Mouse (Mus musculus) frontal cortex, adult 2 months (tissue): ENCODE measurements around the gene Pacsin3. TPM values are rescaled to one million over a fixed set of nuclear protein-coding genes. Genes with fewer than 3 reads are reported as not detected.

Experiments
- DNase-seq, 2 experiments: peaks; one replicate each; pipeline ENCODE4 v3.0.0; 2022; ENCODE audit warnings: low spot score in 1 of 2; ENCODE audit errors: extremely low spot score in 1 of 2
- polyA plus RNA-seq: library from polyadenylated mRNA; depleted of rRNA; stranded (reverse); fragments of >200 nt; gene quantifications from 2 replicates; pipeline ENCODE4 v1.2.3, GENCODE M21; 2012

The Pacsin3 gene
- polyA plus RNA-seq, 1 experiment = 70.8 TPM

DNA sequence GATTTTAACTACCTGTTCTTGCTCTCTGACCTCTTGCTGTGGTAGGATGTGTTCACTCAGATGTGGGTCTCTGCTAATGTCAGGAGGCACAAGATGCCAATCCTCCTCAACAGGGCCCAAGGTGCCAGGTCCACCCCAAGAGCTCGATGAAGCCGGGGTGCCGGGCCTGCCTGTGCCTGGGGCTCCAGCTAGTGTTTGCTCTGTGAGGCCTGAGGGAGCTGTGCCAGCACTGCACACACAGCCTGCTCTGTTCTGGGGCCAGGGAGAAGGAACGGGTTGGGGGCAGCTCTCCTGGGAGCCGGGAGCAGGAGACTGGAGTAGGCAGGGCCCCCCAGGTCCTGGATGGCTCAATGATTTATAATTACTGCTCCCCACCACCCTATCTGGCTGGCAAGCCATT is 2.3 kb downstream of the Pacsin3 start:
- peak in 1 of 2 experiments; percentile 47 for DNase-seq

DNA sequence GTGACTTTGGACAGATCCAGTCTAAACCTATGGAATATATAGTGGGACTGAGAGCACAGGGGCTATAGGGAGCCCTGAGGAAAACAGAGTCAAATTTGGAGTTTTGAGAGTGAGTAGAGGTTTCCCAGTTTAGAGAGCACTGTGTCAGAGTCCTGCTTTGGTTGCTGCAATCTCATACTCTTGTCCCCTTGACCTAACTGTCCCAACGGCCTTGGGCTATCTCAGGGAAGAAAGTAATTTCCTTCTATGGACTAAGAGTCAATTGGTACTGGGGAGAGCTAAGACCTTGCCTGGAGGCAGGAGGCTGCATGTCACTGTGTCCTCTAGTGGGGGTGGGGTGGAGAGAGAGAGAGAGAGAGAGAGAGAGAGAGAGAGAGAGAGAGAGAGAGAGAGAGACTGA is 3.1 kb downstream of the Pacsin3 start:
- no peak for DNase-seq

DNA sequence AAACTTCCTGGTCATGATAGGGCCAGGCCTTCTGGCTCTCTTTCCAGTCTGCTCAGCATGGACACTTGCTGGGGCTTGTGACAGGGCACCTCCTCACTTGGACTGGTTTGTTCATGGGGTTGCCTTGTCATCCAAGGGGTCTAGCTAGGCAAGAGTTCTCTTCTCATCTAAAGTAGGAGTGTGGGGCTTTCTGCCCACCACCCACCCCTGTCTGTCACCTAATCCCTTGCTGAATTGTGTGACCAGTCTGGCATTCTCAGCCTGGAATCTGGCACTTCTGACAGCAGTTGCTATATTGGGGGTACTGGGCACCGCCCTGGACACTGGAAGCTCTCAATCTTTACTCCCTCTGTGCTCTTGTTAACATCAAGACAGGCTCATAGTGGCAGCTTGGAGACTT is 3.7 kb downstream of the Pacsin3 start:
- no peak for DNase-seq

DNA sequence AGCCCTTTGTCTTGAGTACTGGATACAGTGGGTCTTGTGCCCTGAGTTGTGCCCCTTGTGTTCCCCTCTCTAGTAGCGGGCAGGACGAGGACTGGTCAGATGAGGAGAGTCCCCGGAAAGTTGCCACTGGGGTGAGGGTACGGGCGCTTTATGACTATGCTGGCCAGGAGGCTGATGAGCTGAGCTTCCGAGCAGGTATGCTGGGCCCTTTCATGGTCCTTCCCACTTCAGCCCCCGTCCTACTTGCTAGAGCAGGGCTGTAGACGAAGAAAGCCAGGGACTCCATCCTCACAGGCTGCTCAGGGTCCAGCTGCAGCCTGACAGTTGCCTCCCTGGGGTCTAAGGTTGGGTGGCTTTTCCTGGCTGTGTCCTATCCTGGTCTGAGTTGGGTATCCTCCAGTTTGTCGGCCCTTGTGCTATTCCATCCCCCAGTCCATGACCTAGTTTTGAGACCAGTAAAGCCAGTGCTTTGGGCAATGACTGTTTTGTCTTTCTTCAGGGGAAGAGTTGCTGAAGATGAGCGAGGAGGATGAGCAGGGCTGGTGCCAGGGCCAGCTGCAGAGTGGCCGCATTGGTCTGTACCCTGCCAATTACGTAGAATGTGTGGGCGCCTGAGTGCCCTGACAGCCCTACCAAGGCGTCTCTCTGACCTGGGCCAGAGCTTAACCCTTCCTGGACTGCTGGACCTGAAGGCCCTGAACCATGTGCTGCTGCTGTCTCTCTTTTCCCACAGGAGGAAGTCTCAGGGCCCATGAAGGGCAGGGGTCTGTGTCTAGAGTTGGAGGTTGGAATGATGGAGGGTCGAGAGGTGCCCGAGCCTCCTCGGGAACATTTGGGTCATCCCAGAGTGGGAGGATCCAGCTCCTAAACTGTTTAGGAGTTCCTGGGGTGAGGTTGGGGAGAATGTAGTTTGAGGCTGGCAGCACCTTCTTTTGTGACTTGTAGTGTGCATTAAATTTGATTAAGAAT is 8.2 kb downstream of the Pacsin3 start:
- no peak for DNase-seq

DNA sequence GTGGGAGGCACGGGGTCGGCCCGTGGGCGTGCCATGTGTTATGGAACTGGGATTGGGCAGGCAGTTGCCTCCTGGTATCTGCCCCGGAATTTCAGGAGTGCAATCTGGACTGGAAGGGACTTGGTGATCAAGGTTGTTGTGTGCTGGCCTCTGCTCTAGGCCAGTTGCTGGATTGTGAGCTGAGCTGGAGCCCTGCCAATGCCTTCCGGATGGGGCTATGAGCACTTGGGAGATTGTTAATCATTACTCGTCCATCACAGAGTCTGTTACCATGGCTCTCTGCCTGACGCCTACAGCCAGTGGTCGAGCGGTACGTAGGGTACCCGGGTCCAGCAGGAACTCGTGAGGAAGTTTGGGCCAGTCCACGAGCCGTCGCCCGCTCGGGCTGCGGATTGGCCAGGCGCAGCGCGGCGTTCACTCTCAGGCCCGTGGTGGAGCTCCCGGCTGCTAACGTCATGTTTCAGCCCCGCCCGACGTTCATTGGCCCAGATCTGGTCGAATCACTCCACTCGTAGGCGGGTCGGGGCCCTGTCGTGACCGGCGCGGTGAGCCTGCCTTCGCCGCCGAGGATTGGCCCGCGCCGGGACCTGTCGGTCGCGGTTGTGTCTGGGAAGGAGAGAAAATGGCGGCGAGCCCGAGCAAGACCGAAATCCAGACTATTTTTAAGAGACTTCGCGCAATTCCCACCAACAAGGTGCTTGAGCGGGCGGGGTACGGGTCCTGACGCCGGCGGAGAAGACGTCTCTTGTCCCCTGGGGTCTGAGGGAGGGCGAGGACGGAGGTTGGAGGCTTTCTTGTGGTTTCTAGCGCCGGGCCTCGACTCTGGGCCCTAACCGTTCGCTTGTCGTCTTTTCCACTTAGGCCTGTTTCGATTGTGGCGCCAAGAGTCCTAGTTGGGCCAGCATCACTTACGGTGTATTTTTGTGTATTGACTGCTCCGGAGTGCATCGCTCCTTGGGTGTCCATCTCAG is 9.2 kb downstream of the Pacsin3 start, which contains the start of gene Arfgap2:
TSS of gene Arfgap2 (plus strand) at position 264 of the 971 bp plus-strand sequence.
- peak; percentile 98 to 99 for DNase-seq

DNA sequence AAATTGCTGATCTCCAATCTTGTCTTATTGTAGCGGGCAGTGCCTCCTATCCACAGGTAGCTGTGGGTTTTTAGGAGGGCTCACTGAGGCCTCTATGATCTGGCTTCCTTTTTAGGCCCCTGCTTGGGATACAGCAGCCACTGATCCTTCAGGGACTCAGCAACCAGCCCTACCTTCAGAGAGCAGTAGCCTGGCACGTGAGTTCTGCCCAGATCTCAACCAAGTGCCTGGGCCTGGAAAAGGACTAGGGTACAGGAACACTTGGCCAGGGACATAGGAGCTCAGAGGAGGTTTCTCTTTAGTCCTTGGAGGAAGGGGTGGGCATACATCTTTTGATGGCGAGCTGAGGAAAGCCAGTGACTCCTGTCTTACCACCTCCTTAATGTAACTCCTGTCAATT is 12.3 kb downstream of the Pacsin3 start:
- no peak for DNase-seq

DNA sequence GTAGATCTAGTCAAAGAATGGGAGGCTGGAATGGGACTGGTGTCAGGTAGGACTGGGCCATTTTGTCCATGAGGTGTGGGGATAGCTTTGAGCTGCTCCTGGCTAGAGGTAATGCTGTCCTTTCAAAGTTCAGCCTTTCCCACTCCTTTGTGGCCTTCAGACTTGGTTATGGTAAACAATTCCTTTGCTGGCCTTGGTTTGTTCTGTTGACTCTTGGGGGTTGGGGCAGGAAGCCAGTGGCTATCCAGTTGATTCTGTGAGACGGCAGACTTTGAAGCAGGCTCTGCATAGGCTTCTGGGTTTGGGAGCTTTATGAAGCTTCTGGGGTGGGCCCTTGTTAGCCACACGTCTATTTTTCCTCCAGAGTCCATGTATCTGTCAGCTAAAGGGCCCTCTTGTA is 13.0 kb downstream of the Pacsin3 start:
- no peak for DNase-seq

DNA sequence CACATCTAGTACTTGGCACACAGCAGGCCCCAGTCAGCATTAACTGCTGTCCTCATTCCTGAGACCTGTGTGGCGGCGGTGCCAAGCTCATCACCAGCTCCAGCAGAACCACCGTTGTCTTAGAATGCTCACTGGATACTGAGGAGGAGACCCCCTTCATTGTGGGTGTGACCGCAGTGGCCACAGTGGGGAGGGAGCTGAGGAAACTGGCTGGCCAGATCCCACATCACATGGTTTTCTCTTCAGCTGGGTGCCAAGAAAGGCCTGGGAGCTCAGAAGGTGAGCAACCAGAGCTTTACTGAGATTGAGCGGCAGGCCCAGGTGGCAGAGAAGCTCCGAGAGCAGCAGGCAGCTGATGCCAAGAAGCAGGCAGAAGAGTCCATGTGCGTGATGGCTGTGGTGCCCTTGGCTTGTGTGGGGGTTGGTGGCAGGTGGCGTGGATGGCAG is 14.0 kb downstream of the Pacsin3 start:
- DNase-seq = no peak

DNA sequence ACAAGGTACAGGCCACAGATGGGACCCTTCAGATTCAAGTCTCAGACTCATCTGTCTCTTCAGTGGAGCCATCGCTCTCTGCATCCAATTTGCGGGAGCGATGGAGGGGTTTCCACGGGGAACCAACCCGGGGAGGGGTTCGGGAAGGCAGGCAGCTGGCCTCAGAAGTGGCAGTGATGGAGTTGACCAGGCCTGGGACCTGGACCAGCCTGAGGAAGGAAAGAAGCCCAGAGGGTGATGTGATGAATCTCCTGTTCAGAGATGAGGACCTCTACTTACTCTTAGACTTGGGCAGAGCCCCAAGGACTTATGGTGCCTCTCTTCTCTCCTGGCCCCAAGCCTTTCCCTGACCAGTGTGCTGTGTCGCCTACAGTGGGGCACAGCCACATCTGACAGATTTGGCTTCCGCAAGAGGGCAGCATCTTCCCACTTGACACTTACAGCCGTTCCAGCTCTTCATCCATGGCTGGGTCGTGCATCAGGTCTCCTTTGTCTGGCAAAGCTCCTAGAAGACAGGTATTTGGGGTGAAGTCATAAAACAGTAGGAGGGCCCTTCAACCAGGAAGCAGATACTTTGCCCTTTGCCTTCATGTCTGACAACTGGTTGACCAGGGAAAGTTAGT is 23.1 kb downstream of the Pacsin3 start:
- DNase-seq = peak in 1 of 2 experiments; percentile 69

DNA sequence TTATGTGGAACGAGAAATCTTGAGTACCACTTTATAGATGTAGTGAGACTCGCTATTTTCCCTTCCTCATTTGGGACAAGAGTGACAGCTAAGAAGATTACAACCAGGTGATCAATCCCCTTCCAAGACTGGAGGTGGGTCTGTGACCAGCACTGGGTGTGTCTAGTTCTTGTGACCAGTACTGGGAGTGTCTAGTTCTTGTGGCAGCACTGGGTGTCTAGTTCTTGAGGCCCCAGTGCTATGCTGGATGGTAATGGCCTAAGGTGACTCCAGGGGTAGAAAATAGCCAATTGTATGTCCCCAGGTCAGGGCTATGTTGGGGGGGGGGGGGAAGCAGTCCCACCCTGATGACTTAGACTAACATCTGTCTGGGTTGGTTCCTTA is 23.6 kb downstream of the Pacsin3 start:
- DNase-seq = no peak

DNA sequence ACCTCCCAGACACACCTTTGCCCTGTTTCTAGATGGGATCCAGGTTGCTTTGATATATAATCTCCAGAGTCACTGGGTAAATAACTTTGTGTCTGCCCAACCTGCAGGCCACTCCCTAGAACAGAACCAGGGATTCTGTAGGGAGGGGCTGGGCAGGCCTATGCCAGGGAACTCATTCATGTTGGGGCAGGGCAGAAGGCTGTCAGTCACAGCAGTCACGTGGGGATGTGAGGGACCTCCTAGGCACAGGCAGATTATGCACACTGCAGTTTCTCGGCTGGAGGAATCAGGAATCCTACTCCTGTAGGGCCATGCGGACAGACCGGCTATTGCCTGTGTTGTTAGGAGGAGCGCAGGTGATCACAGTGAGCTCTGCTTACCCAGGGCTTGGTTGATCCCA is 25.6 kb downstream of the Pacsin3 start:
- DNase-seq = no peak

DNA sequence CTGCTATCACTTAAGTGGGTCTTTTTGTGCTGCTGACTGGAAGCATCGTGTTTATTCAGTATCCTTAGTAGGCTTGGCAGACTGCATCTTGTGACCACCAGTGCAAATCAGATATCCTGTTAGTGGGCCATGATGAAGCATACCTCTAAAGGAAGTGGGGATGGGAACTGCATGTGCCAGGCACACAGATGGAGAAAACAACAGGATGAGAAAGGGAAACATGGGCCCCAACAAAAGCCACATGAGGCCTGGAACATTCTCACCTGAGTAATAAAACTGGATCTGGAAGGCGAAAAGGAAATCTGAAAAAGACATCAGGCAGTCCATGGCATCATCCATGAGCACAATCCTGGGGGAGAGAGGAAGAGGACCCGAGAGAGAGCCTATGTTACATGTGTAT is 28.2 kb downstream of the Pacsin3 start:
- DNase-seq = no peak

DNA sequence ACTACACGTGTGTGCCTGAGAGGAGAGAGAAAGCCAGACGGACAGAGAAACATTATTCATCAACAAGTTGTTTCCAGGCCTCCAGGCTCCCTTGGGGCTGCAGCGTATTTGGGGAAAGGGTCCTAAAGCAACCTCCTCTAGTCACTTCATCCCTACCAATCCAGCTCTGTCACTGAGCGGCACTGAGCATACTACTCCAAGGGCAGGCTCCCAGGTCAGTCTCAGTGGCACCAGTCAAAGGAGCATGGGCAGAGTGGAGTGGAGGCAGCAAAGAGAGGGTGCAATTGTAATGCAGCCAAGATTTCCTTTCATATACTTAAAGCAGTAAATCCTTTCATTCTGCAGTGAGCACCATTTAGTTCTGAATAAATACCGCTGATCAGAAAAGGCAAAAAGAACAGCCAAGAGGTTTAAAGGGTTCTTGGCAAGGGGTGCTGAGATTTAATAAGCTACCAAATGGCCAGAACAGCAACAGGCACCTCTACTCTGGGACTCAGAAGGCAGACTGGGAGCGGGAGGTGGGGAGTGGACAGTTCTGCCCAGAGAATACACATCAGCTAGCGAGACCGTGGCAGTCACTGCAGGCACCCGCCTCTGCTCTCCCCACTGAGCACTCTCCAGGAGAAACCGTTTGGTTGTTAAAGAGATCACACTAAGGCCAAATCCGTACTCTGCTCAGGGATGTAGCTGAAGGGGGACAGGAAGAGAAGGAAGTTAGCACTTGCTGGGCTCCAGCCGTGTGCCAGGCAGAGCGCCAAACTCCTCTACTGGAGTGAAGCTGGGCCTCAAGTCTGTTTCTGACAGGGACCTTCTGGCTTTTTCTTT is 28.8 kb downstream of the Pacsin3 start:
- peak in 1 of 2 experiments; percentile 63 for DNase-seq

DNA sequence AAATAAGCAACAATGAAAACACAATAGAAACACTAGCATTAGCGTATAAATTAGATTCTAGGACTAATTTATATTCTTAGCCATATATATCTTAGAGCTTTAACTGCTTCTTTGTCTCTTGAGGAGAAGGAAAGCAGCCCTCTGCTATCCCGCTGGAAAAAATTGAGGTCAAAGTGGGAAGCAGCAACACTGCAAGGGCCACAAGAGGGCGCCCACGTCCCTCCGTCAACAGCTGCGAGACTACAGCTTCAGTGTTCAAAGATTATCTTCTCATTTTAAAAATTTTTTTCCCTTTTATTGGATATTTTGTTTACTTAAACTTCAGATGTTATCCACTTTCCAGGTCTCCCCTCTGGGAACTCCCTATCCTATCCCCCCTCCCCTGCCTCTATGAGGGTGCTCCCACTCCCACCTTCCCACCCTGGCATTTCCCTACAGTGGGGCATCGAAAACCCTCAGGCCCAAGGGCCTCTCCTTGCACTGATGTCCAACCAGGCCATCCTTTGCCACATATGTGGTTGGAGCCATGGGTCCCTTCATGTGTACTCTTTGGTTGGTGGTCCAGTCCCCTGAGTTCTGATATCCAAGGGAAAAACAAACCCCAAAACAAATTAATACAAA is 30.2 kb downstream of the Pacsin3 start:
- DNase-seq = peak in 1 of 2 experiments; percentile 89

DNA sequence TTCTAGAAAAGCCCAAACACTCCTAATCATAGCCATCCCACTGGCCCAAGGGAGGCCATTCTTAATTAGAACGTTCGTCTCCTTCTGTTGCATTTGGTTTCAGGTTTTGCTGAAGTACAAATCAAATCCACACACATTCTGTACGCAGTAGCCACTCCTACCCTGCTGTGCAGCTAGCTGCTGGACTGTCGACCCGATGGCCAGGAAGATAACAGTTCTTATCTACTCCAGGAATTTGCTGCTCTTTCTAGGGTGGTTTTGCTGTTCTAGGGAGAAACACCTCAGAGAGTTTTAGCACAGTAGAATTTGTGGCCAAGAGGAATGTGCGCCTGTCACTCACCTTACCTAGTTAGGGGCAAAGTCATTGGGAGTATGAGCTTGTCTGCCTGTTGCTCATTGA is 31.8 kb downstream of the Pacsin3 start:
- DNase-seq = no peak

DNA sequence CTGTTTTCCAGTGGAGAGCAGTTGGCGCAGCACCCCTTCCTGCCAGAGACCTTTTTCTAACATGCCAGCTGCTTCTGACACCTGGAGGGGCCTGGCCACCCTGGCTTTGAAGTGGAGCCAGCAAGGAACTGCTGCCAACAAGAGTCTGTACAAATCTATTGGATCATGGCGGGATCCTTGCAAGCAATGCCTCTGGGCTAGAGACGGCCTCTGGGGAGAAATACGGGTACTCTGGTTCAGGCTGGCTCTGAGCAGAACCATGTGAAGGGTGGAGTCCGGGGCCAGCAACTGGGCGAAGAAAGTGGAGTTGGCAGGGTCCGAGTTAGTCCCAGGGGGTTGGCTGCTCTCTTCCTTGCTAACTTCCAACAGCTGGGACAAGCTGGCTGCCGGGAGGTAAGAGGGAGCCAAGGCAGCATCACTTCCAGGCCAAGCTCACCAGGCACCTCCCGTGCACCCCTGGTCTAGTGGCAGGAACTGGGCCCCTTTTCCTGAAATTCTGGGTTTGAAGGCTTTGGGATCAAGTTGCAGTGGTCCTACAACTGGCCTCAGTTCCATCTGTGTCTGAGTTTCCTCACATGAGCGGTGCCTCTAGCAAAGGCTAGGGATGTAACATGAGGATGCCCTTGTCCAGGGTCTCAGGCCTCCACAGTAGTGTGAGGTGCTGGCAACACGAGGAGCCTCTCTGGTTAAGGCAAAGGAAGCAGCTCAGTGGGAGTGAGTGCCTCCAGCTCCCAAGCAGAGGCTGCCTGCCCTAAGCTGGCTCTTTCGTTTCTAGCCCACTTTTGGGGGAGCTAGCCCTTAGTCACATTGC is 35.6 kb downstream of the Pacsin3 start:
- no peak for DNase-seq

DNA sequence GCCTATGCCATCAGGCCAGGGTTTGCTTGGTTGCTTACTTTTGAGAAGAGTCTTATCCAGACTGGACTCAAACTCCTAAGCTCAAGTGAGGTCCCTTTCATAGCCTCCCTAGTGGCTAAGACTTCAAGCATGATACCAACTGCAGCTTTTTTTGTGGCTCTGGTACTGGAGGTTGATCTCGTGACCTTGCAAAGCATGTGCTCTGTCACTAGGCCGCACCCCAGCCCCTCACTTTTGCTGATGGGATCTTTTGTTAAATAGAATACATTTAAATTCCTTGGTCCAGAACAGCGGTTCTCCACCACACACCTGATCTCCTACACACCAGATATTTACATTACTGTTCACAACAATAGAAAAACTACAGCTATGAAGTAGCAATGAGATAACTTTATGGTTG is 38.5 kb downstream of the Pacsin3 start:
- no peak for DNase-seq

DNA sequence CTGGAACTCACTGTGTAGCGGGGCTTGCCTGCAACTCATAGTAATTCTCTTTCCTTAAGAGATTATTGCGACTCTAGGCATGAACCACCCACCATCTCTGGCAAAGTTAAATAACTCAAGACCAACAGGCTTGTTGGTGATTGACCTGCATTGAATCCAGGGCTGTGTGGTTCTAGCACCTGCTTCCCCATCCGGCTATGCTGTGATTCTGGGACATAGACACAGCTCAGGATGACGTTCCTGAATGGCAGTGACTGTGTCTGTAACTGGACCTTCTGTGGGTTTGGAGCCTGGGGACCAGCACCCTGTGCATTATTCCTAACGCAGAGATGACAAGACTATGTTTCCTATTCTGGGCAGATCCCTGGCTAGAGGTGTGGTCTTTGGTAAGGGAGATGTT is 40.1 kb downstream of the Pacsin3 start:
- no peak for DNase-seq

DNA sequence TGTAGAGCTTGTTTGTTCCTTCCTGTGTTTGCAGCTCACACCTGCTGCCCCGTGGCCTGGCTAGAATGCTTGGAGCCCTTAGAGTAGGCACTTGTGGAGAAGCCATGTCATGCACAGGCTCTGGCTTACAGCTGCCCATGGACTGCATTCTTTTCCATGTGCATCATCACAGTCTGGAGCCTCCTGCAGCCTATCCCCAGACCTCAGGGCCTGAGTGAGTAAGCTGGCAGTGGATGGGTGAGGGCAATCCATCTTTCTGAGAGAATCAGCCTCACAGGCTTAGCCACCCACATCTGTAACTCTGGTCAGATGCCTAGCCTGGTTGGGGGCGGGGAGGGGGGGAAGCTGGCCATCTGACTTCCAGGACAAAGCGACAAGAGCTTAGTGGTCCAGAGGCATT is 43.4 kb downstream of the Pacsin3 start:
- DNase-seq = no peak
